Mouse (Mus musculus): ENCODE measurements around the gene Mecom.

Mecom gene

GRCm38 (mm10) chr3:30213540-30214170 lies 334.2 kb downstream of the Mecom start:
- no peak for DNase-seq (ENCODE audit: inconsistent age in 2 of 2, low spot score in 1 of 2)

GRCm38 (mm10) chr3:30212802-30213201 lies 335.0 kb downstream of the Mecom start:
- no peak for DNase-seq (ENCODE audit: inconsistent age in 2 of 2, low spot score in 1 of 2)

- no peak for DNase-seq (ENCODE audit: inconsistent age in 2 of 2, low spot score in 1 of 2)
Measured at GRCm38 (mm10) chr3:30209131-30209530, 338.7 kb downstream of the Mecom start.

- no peak for DNase-seq (ENCODE audit: inconsistent age in 2 of 2, low spot score in 1 of 2)
Measured at GRCm38 (mm10) chr3:30207886-30208285, 339.9 kb downstream of the Mecom start.

- DNase-seq (ENCODE audit: inconsistent age in 2 of 2, low spot score in 1 of 2): peak in 1 of 2 experiments; percentile 26
Measured at GRCm38 (mm10) chr3:30207431-30207830, 340.4 kb downstream of the Mecom start.

- no peak for DNase-seq (ENCODE audit: inconsistent age in 2 of 2, low spot score in 1 of 2)
Measured at GRCm38 (mm10) chr3:30206123-30206522, 341.7 kb downstream of the Mecom start.

GRCm38 (mm10) chr3:30203764-30204163 lies 344.0 kb downstream of the Mecom start:
- no peak for DNase-seq (ENCODE audit: inconsistent age in 2 of 2, low spot score in 1 of 2)

- DNase-seq (ENCODE audit: inconsistent age in 2 of 2, low spot score in 1 of 2): no peak
Measured at GRCm38 (mm10) chr3:30198854-30199253, 349.0 kb downstream of the Mecom start.

GRCm38 (mm10) chr3:30198227-30198626 lies 349.6 kb downstream of the Mecom start:
- no peak for DNase-seq (ENCODE audit: inconsistent age in 2 of 2, low spot score in 1 of 2)

GRCm38 (mm10) chr3:30195186-30195585 lies 352.6 kb downstream of the Mecom start:
- DNase-seq (ENCODE audit: inconsistent age in 2 of 2, low spot score in 1 of 2): no peak

GRCm38 (mm10) chr3:30192294-30193007 lies 355.4 kb downstream of the Mecom start:
- DNase-seq (ENCODE audit: inconsistent age in 2 of 2, low spot score in 1 of 2): peak in 1 of 2 experiments; percentile 27

GRCm38 (mm10) chr3:30189325-30189724 lies 358.5 kb downstream of the Mecom start:
- no peak for DNase-seq (ENCODE audit: inconsistent age in 2 of 2, low spot score in 1 of 2)

GRCm38 (mm10) chr3:30187812-30188469 lies 359.9 kb downstream of the Mecom start:
- no peak for DNase-seq (ENCODE audit: inconsistent age in 2 of 2, low spot score in 1 of 2)

- DNase-seq (ENCODE audit: inconsistent age in 2 of 2, low spot score in 1 of 2): no peak
Measured at GRCm38 (mm10) chr3:30181807-30182481, 365.9 kb downstream of the Mecom start.

GRCm38 (mm10) chr3:30176615-30177014 lies 371.2 kb downstream of the Mecom start:
- no peak for DNase-seq (ENCODE audit: inconsistent age in 2 of 2, low spot score in 1 of 2)

- DNase-seq (ENCODE audit: inconsistent age in 2 of 2, low spot score in 1 of 2): no peak
Measured at GRCm38 (mm10) chr3:30173812-30174211, 374.0 kb downstream of the Mecom start.

GRCm38 (mm10) chr3:30168396-30169186 lies 379.2 kb downstream of the Mecom start:
- DNase-seq (ENCODE audit: inconsistent age in 2 of 2, low spot score in 1 of 2): no peak

- no peak for DNase-seq (ENCODE audit: inconsistent age in 2 of 2, low spot score in 1 of 2)
Measured at GRCm38 (mm10) chr3:30167027-30167426, 380.8 kb downstream of the Mecom start.

GRCm38 (mm10) chr3:30164834-30165233 lies 383.0 kb downstream of the Mecom start:
- DNase-seq (ENCODE audit: inconsistent age in 2 of 2, low spot score in 1 of 2): no peak

GRCm38 (mm10) chr3:30163390-30163789 lies 384.4 kb downstream of the Mecom start:
- no peak for DNase-seq (ENCODE audit: inconsistent age in 2 of 2, low spot score in 1 of 2)
